ENCODE assay signal across 28 mouse cellular contexts in genomic region chr7:31174466-31174865, GRCm38 (mm10). TPM values are rescaled to one million over a fixed set of nuclear protein-coding genes. Genes with fewer than 3 reads are reported as not detected.
DNase-seq lines count a peak whose midpoint lies in the region; ATAC-seq lines count a peak whose summit lies in the region.
"Had no signal": no experiment of that assay in that cellular context is flagged by ENCODE, and none has a peak within 500 bp of the region (broad histone marks: within the 10 kb centered on the region; RNA-seq: fewer than 3 reads in every experiment).

No protein-coding gene starts in this region.

- H3K4me2 ChIP-seq in neural tube, embryonic 15.5 days: no peak overlapping the region
- H3K4me2 ChIP-seq in kidney, embryonic 14.5 days (replicated peaks; ENCODE audit: low read depth, low read length): no peak overlapping the region
- H3K4me2 ChIP-seq: intestine, embryonic 15.5 days; limb, embryonic 12.5 days; liver, embryonic 15.5 days; lung, embryonic 14.5 days; midbrain, embryonic 11.5 days had no signal

- H3K27ac ChIP-seq in neural tube, embryonic 15.5 days (replicated peaks): no peak overlapping the region
- no peak overlapping the region for H3K27ac ChIP-seq in kidney, embryonic 14.5 days (ENCODE audit: low read depth, low read length)
- H3K27ac ChIP-seq: gastrocnemius, adult 2 months; intestine, embryonic 15.5 days; kidney, postnatal 0 days; limb, embryonic 12.5 days; liver, embryonic 15.5 days had no signal

- H3K9ac ChIP-seq in neural tube, embryonic 15.5 days (replicated peaks): no peak overlapping the region
- H3K9ac ChIP-seq in kidney, embryonic 14.5 days (ENCODE audit: low read depth, low read length): no peak overlapping the region
- H3K9ac ChIP-seq: intestine, embryonic 15.5 days; limb, embryonic 12.5 days; liver, embryonic 15.5 days; lung, embryonic 14.5 days had no signal

- ATAC-seq in hematopoietic stem cell, adult 5-6 weeks (replicated peaks in 1 of 2; ENCODE audit: insufficient read depth in 1 of 2, low FRiP score in 2 of 2, low TSS enrichment in 1 of 2, low read depth in 1 of 2, poor library complexity in 2 of 2, severe bottlenecking in 2 of 2): peak; percentile 54 to 79
- no peak for ATAC-seq in neural tube, embryonic 15.5 days (ENCODE audit: low FRiP score)
- ATAC-seq in kidney, embryonic 14.5 days (ENCODE audit: low FRiP score, low TSS enrichment): no peak
- ATAC-seq: forebrain, embryonic 16.5 days; hindbrain, embryonic 16.5 days; intestine, embryonic 15.5 days; Patski had no signal

- no peak overlapping the region for H3K4me3 ChIP-seq in neural tube, embryonic 15.5 days (replicated peaks)
- H3K4me3 ChIP-seq in kidney, embryonic 14.5 days (ENCODE audit: low read length): no peak overlapping the region
- H3K4me3 ChIP-seq: erythroblast, embryonic 14.5 days; gastrocnemius, adult 2 months; intestine, embryonic 15.5 days; limb, embryonic 12.5 days; liver, embryonic 15.5 days had no signal

- no peaks in the 10 kb centered on the region for H3K9me3 ChIP-seq in neural tube, embryonic 15.5 days (replicated peaks)
- H3K9me3 ChIP-seq in kidney, embryonic 14.5 days (ENCODE audit: control insufficient read depth, low read length): no peaks in the 10 kb centered on the region
- H3K9me3 ChIP-seq: intestine, embryonic 15.5 days; limb, embryonic 12.5 days; liver, embryonic 15.5 days had no signal

- WGBS in neural tube, embryonic 15.5 days: 88% methylated on average over 8 of the region's 8 CpGs
- WGBS in kidney, embryonic 14.5 days: 73% methylated on average over 8 of the region's 8 CpGs

- H3K36me3 ChIP-seq in neural tube, embryonic 15.5 days: no peaks in the 10 kb centered on the region
- H3K36me3 ChIP-seq in kidney, embryonic 14.5 days (ENCODE audit: control insufficient read depth, insufficient read depth, low read length): no peaks in the 10 kb centered on the region
- H3K36me3 ChIP-seq: G1E; intestine, embryonic 15.5 days; limb, embryonic 12.5 days; liver, embryonic 15.5 days had no signal

- H3K27me3 ChIP-seq in neural tube, embryonic 15.5 days (replicated peaks): peaks cover 10% of the 10 kb centered on the region; the same call in 1 of the 2 replicates
- H3K27me3 ChIP-seq in kidney, embryonic 14.5 days (ENCODE audit: control insufficient read depth, insufficient read depth, low read length): no peaks in the 10 kb centered on the region; the same call in 1 of the 2 replicates

- H3K4me1 ChIP-seq in neural tube, embryonic 15.5 days: peaks cover 6% of the 10 kb centered on the region; the same call in 1 of the 2 replicates
- H3K4me1 ChIP-seq in kidney, embryonic 14.5 days (ENCODE audit: control insufficient read depth, insufficient read depth, low read length): no peaks in the 10 kb centered on the region
- H3K4me1 ChIP-seq: intestine, embryonic 15.5 days; limb, embryonic 12.5 days; liver, embryonic 15.5 days had no signal

- peak; percentile 35 to 36 for DNase-seq in spleen, postnatal 36 days (ENCODE audit: low spot score in 2 of 2)
- no peak for DNase-seq in spleen, postnatal 14 days (ENCODE audit: low spot score in 2 of 2)
- DNase-seq in naive thymus-derived CD4-positive, alpha-beta T cell, adult 2 months (ENCODE audit: low read depth): peak; percentile 8
- no peak for DNase-seq in thymus, postnatal 4 days
- DNase-seq: adrenal gland, postnatal 10 days; cerebellum, adult 9-11 months; gastrocnemius, adult 2 months; gastrocnemius, postnatal 36 days; heart, postnatal 14 days; kidney, adult 2 months; layer of hippocampus, adult 9-11 months; lung, embryonic 14.5 days; lung, postnatal 14 days; right cerebral cortex, adult 18-20 months; spleen, adult 18-20 months had no signal

RNA-seq across cellular contexts. Expression of gene Gramd1a, which starts 18.8 kb away (rescaled TPM):
- total RNA-seq in hematopoietic stem cell, adult 5-6 weeks (2017): 89.4 and 90.0 TPM in 2 replicates
- polyA plus RNA-seq in neural tube, embryonic 15.5 days (2015; fragmentation: Nextera tagmentation; extraction: Ambion mirVana): 174 and 212 TPM in 2 replicates
- polyA plus RNA-seq in kidney, embryonic 14.5 days (2014; fragmentation: Nextera tagmentation; extraction: Ambion mirVana): 50.3 and 61.9 TPM in 2 replicates

RNA-seq across cellular contexts. Expression of gene Scn1b, which starts 47.7 kb away (rescaled TPM):
- total RNA-seq in hematopoietic stem cell, adult 5-6 weeks (2017): 4.8 and 6.6 TPM in 2 replicates
- polyA plus RNA-seq in neural tube, embryonic 15.5 days (2015; fragmentation: Nextera tagmentation; extraction: Ambion mirVana): 21.1 and 24.8 TPM in 2 replicates
- 1.0 and 1.6 TPM in 2 replicates for polyA plus RNA-seq in kidney, embryonic 14.5 days (2014; fragmentation: Nextera tagmentation; extraction: Ambion mirVana)
- total RNA-seq: G1E had no signal
- polyA plus RNA-seq: G1E had no signal

RNA-seq across cellular contexts. Expression of gene Hpn, which starts 59.4 kb away (rescaled TPM):
- total RNA-seq in hematopoietic stem cell, adult 5-6 weeks (2017): 4.3 and 13.0 TPM in 2 replicates
- polyA plus RNA-seq in neural tube, embryonic 15.5 days (2015; fragmentation: Nextera tagmentation; extraction: Ambion mirVana): 0.50 and 4.0 TPM in 2 replicates
- polyA plus RNA-seq in kidney, embryonic 14.5 days (2014; fragmentation: Nextera tagmentation; extraction: Ambion mirVana): 26.4 and 27.5 TPM in 2 replicates
- polyA plus RNA-seq: forebrain, embryonic 16.5 days; G1E had no signal

Comparison
In these comparisons a context has a peak if more than half of its experiments do, and no peak if none do; other contexts are left out.
1. DNase-seq: peak in spleen, postnatal 36 days (2 of 2) and naive thymus-derived CD4-positive, alpha-beta T cell, adult 2 months (single experiment); none in spleen, postnatal 14 days (0 of 2) and thymus, postnatal 4 days (single experiment).
2. ATAC-seq: peak in hematopoietic stem cell, adult 5-6 weeks (2 of 2); none in neural tube, embryonic 15.5 days (single experiment) and kidney, embryonic 14.5 days (single experiment).